Mouse (Mus musculus) hindbrain, embryonic 14.5 days (tissue): ENCODE data around the gene B430306N03Rik. TPM values are rescaled to one million over a fixed set of nuclear protein-coding genes. Genes with fewer than 3 reads are reported as not detected.

Experiments
- ATAC-seq: fragments of 200-750 bp; cut with Nextera tagmentation; 2 replicates; pipeline ENCODE4 v1.8.0; 2017; ENCODE audit warnings: moderate number of reproducible peaks, mild to moderate bottlenecking, moderate TSS enrichment, moderate library complexity; ENCODE audit not compliant: low FRiP score
- DNase-seq: peaks from one replicate; pipeline ENCODE4 v3.0.0-alpha.2; 2015; ENCODE audit warnings: low spot score
- H3K27ac ChIP-seq: fragments of 300-500 bp; sonication (generic); 2 replicates; pipeline ENCODE4 v1.5.1; 2014; ENCODE audit warnings: mild to moderate bottlenecking, moderate library complexity
- H3K27me3 ChIP-seq: fragments of 300-500 bp; sonication (generic); 2 replicates; pipeline ENCODE4 v1.6.1; 2014; ENCODE audit warnings: mild to moderate bottlenecking, low read length, mixed read lengths; ENCODE audit not compliant: control insufficient read depth, insufficient read depth
- H3K36me3 ChIP-seq: fragments of 300-500 bp; sonication (generic); replicated peaks from 2 replicates; pipeline ENCODE4 v1.6.1; 2014; ENCODE audit not compliant: control insufficient read depth, insufficient read depth
- H3K4me1 ChIP-seq: fragments of 300-500 bp; sonication (generic); replicated peaks from 2 replicates; pipeline ENCODE4 v1.6.1; 2014; ENCODE audit warnings: antibody characterized with exemption, low read length, mixed read lengths; ENCODE audit not compliant: control insufficient read depth, insufficient read depth
- H3K4me2 ChIP-seq: fragments of 300-500 bp; sonication (generic); replicated peaks from 2 replicates; pipeline ENCODE4 v1.6.1; 2014; ENCODE audit warnings: mild to moderate bottlenecking, moderate library complexity
- H3K4me3 ChIP-seq: fragments of 300-500 bp; sonication (generic); replicated peaks from 2 replicates; pipeline ENCODE4 v1.5.1; 2014; ENCODE audit warnings: mild to moderate bottlenecking, low read length
- H3K9ac ChIP-seq: fragments of 300-500 bp; sonication (generic); 2 replicates; pipeline ENCODE4 v1.6.1; 2014
- H3K9me3 ChIP-seq: fragments of 300-500 bp; sonication (generic); 2 replicates; pipeline ENCODE4 v1.6.1; 2016; ENCODE audit warnings: low read length; ENCODE audit not compliant: control insufficient read depth
- WGBS: fragments of 180-500 bp; shearing (Covaris S2); extraction: QIAGEN DNeasy Blood & Tissue Kit; methylation state at CpG from one replicate; pipeline ENCODE4 v1.1.7; 2014; 5-methylcytosine and 5-hydroxymethylcytosine counted together
- polyA plus RNA-seq: library from polyadenylated mRNA; unstranded; fragments of >200 nt; fragmentation: Nextera tagmentation; extraction: Ambion mirVana; gene quantifications from 2 replicates; pipeline ENCODE4 v1.2.1, GENCODE M21; 2014

B430306N03Rik gene
- polyA plus RNA-seq, 1 experiment from 2014 or later, result 0.05 TPM

GRCm38 (mm10) chr17:48325638-48326037 lies 9.7 kb downstream of the B430306N03Rik start:
- H3K27ac ChIP-seq, result no peak overlapping the region
- no peak for ATAC-seq
- no peaks in the 10 kb centered on the region for H3K27me3 ChIP-seq
- no peak for DNase-seq
- no peaks in the 10 kb centered on the region for H3K4me1 ChIP-seq
- no peak overlapping the region for H3K4me3 ChIP-seq
- H3K4me2 ChIP-seq, result no peak overlapping the region
- H3K36me3 ChIP-seq, result no peaks in the 10 kb centered on the region
- no peaks in the 10 kb centered on the region for H3K9me3 ChIP-seq
- no peak overlapping the region for H3K9ac ChIP-seq
- WGBS, result 91% methylated on average over 11 of the region's 11 CpGs

- DNase-seq (no peak), ATAC-seq (no peak)
- H3K9ac ChIP-seq, result no peak overlapping the region
- H3K27ac ChIP-seq, result no peak overlapping the region
- WGBS, result 83% methylated on average over 4 of the region's 4 CpGs
- H3K9me3 ChIP-seq, result no peaks in the 10 kb centered on the region
- H3K27me3 ChIP-seq, result no peaks in the 10 kb centered on the region
- no peaks in the 10 kb centered on the region for H3K36me3 ChIP-seq
- H3K4me2 ChIP-seq, result no peak overlapping the region
- H3K4me1 ChIP-seq, result no peaks in the 10 kb centered on the region
- no peak overlapping the region for H3K4me3 ChIP-seq
Observed at GRCm38 (mm10) chr17:48326656-48327055, 10.7 kb downstream of the B430306N03Rik start.

- 93% methylated on average over 2 of the region's 2 CpGs for WGBS
- no peaks in the 10 kb centered on the region for H3K9me3 ChIP-seq
- no peak overlapping the region for H3K4me3 ChIP-seq
- no peak overlapping the region for H3K27ac ChIP-seq
- ATAC-seq, result no peak
- H3K4me2 ChIP-seq, result no peak overlapping the region
- no peaks in the 10 kb centered on the region for H3K27me3 ChIP-seq
- no peak for DNase-seq
- no peaks in the 10 kb centered on the region for H3K4me1 ChIP-seq
- no peak overlapping the region for H3K9ac ChIP-seq
- H3K36me3 ChIP-seq, result no peaks in the 10 kb centered on the region
Observed at GRCm38 (mm10) chr17:48332524-48332923, 16.6 kb downstream of the B430306N03Rik start.

GRCm38 (mm10) chr17:48334186-48334585 lies 18.2 kb downstream of the B430306N03Rik start:
- Histone ChIP-seq H3K36me3 (no peaks in the 10 kb centered on the region), H3K4me1 (no peaks in the 10 kb centered on the region), H3K4me3 (no peak overlapping the region), H3K27me3 (no peaks in the 10 kb centered on the region), H3K9ac (no peak overlapping the region), H3K27ac (no peak overlapping the region), H3K9me3 (no peaks in the 10 kb centered on the region), H3K4me2 (no peak overlapping the region)
- DNase-seq (no peak), ATAC-seq (no peak)
- 95% methylated on average over 4 of the region's 4 CpGs for WGBS

- Histone ChIP-seq H3K36me3 (no peaks in the 10 kb centered on the region), H3K4me1 (no peaks in the 10 kb centered on the region), H3K9me3 (no peaks in the 10 kb centered on the region), H3K4me3 (no peak overlapping the region), H3K27ac (no peak overlapping the region), H3K27me3 (no peaks in the 10 kb centered on the region), H3K9ac (no peak overlapping the region), H3K4me2 (no peak overlapping the region)
- ATAC-seq (no peak), DNase-seq (peak; percentile 77)
- WGBS, result 4% methylated on average over 6 of the region's 6 CpGs
Observed at GRCm38 (mm10) chr17:48336857-48337256, 20.9 kb downstream of the B430306N03Rik start.

GRCm38 (mm10) chr17:48340267-48340666 lies 24.3 kb downstream of the B430306N03Rik start:
- Histone ChIP-seq H3K9ac (no peak overlapping the region), H3K4me3 (no peak overlapping the region), H3K36me3 (no peaks in the 10 kb centered on the region), H3K27me3 (no peaks in the 10 kb centered on the region), H3K27ac (no peak overlapping the region), H3K4me2 (no peak overlapping the region), H3K9me3 (no peaks in the 10 kb centered on the region), H3K4me1 (no peaks in the 10 kb centered on the region)
- ATAC-seq, result no peak
- no peak for DNase-seq
- 88% methylated on average over 1 of the region's 1 CpGs for WGBS

- Histone ChIP-seq H3K27me3 (no peaks in the 10 kb centered on the region), H3K9ac (no peak overlapping the region), H3K9me3 (no peaks in the 10 kb centered on the region), H3K4me3 (no peak overlapping the region), H3K36me3 (no peaks in the 10 kb centered on the region), H3K27ac (no peak overlapping the region), H3K4me2 (no peak overlapping the region), H3K4me1 (no peaks in the 10 kb centered on the region)
- 91% methylated on average over 3 of the region's 3 CpGs for WGBS
- ATAC-seq, result no peak
- no peak for DNase-seq
Observed at GRCm38 (mm10) chr17:48341947-48342346, 26.0 kb downstream of the B430306N03Rik start.

GRCm38 (mm10) chr17:48343065-48343464 lies 27.1 kb downstream of the B430306N03Rik start:
- no peak overlapping the region for H3K4me3 ChIP-seq
- H3K36me3 ChIP-seq, result no peaks in the 10 kb centered on the region
- ATAC-seq (no peak), DNase-seq (no peak)
- H3K27ac ChIP-seq, result no peak overlapping the region
- H3K27me3 ChIP-seq, result no peaks in the 10 kb centered on the region
- 92% methylated on average over 2 of the region's 2 CpGs for WGBS
- no peaks in the 10 kb centered on the region for H3K9me3 ChIP-seq
- no peaks in the 10 kb centered on the region for H3K4me1 ChIP-seq
- no peak overlapping the region for H3K9ac ChIP-seq
- no peak overlapping the region for H3K4me2 ChIP-seq

GRCm38 (mm10) chr17:48345824-48346223 lies 29.9 kb downstream of the B430306N03Rik start:
- Histone ChIP-seq H3K4me2 (no peak overlapping the region), H3K9me3 (no peaks in the 10 kb centered on the region), H3K4me1 (no peaks in the 10 kb centered on the region), H3K27me3 (no peaks in the 10 kb centered on the region), H3K9ac (no peak overlapping the region), H3K4me3 (no peak overlapping the region), H3K36me3 (no peaks in the 10 kb centered on the region), H3K27ac (no peak overlapping the region)
- WGBS, result 80% methylated on average over 4 of the region's 4 CpGs
- DNase-seq, result no peak
- ATAC-seq, result no peak

- Histone ChIP-seq H3K27me3 (no peaks in the 10 kb centered on the region), H3K9me3 (no peaks in the 10 kb centered on the region), H3K4me3 (no peak within 1 kb of the TSS), H3K9ac (no peak within 1 kb of the TSS), H3K4me2 (no peak within 1 kb of the TSS), H3K36me3 (no peaks in the 10 kb centered on the region), H3K4me1 (no peaks in the 10 kb centered on the region), H3K27ac (no peak within 1 kb of the TSS)
- ATAC-seq (no peak), DNase-seq (no peak)
- 82% methylated on average over 5 of the region's 5 CpGs for WGBS
Observed at GRCm38 (mm10) chr17:48346231-48346630, 30.3 kb downstream of the B430306N03Rik start, which contains the start of gene Trem2. Gene Trem2 (plus strand): TSS chr17:48346401.
